Mouse (Mus musculus) hindbrain, postnatal 0 days (tissue): ENCODE measurements around the gene Vps13a. TPM values are rescaled to one million over a fixed set of nuclear protein-coding genes. Genes with fewer than 3 reads are reported as not detected.
A peak's percentile ranks its signal among the peaks of the same experiment; 100 is the strongest.
"Not testable (repeated sequence)": the region's sequence is repeated elsewhere in the genome, so short reads cannot be mapped to it uniquely, and the experiment has no call there.

Experiments
- ATAC-seq: fragments of 200-750 bp; cut with Nextera tagmentation; 2 replicates; pipeline ENCODE4 v1.8.0; 2017; ENCODE audit warnings: mild to moderate bottlenecking, moderate TSS enrichment, moderate library complexity
- DNase-seq: peaks from one replicate; pipeline ENCODE4 v3.0.0-alpha.2; 2015; ENCODE audit warnings: low spot score
- H3K27ac ChIP-seq: fragments of 300-500 bp; sonication (generic); 2 replicates; pipeline ENCODE4 v1.5.1; 2014; ENCODE audit warnings: mild to moderate bottlenecking
- H3K27me3 ChIP-seq: fragments of 300-500 bp; sonication (generic); 2 replicates; pipeline ENCODE4 v1.6.1; 2014; ENCODE audit warnings: low read length, mixed read lengths; ENCODE audit not compliant: insufficient read depth
- H3K36me3 ChIP-seq: fragments of 300-500 bp; sonication (generic); 2 replicates; pipeline ENCODE4 v1.6.1; 2014; ENCODE audit warnings: low read length, mixed read lengths; ENCODE audit not compliant: insufficient read depth
- H3K4me1 ChIP-seq: fragments of 300-500 bp; sonication (generic); 2 replicates; pipeline ENCODE4 v1.6.1; 2014; ENCODE audit warnings: antibody characterized with exemption, low read length, mixed read lengths; ENCODE audit not compliant: insufficient read depth
- H3K4me2 ChIP-seq: fragments of 300-500 bp; sonication (generic); 2 replicates; pipeline ENCODE4 v1.6.1; 2014; ENCODE audit warnings: low read depth, mild to moderate bottlenecking, low read length, moderate library complexity, mixed read lengths
- H3K4me3 ChIP-seq: fragments of 300-500 bp; sonication (generic); 2 replicates; pipeline ENCODE4 v1.5.1; 2014; ENCODE audit warnings: low read length
- H3K9ac ChIP-seq: fragments of 300-500 bp; sonication (generic); replicated peaks from 2 replicates; pipeline ENCODE4 v1.6.1; 2014; ENCODE audit warnings: mild to moderate bottlenecking, low read length, moderate library complexity, mixed read lengths
- H3K9me3 ChIP-seq: fragments of 300-500 bp; sonication (generic); 2 replicates; pipeline ENCODE4 v1.6.1; 2016; ENCODE audit warnings: low read length, mixed read lengths
- CTCF ChIP-seq: IDR thresholded peaks from 2 replicates; pipeline ENCODE4 v1.5.1; 2016; ENCODE audit warnings: antibody characterized with exemption, control low read depth, low read depth
- WGBS: fragments of 180-500 bp; shearing (Covaris S2); extraction: QIAGEN DNeasy Blood & Tissue Kit; methylation state at CpG from one replicate; pipeline ENCODE4 v1.1.7; 2014; 5-methylcytosine and 5-hydroxymethylcytosine counted together
- polyA plus RNA-seq: library from polyadenylated mRNA; unstranded; fragments of >200 nt; fragmentation: Nextera tagmentation; extraction: Ambion mirVana; gene quantifications from 2 replicates; pipeline ENCODE4 v1.2.1, GENCODE M21; 2015
- total RNA-seq: library from RNA; depleted of rRNA; stranded (reverse); fragments of >200 nt; gene quantifications from 2 replicates; pipeline ENCODE4 v1.2.3, GENCODE M21; 2014

The Vps13a gene
- total and polyA plus RNA-seq, 2 experiments from 2014 or later: 8.1 to 13.1 TPM

DNA sequence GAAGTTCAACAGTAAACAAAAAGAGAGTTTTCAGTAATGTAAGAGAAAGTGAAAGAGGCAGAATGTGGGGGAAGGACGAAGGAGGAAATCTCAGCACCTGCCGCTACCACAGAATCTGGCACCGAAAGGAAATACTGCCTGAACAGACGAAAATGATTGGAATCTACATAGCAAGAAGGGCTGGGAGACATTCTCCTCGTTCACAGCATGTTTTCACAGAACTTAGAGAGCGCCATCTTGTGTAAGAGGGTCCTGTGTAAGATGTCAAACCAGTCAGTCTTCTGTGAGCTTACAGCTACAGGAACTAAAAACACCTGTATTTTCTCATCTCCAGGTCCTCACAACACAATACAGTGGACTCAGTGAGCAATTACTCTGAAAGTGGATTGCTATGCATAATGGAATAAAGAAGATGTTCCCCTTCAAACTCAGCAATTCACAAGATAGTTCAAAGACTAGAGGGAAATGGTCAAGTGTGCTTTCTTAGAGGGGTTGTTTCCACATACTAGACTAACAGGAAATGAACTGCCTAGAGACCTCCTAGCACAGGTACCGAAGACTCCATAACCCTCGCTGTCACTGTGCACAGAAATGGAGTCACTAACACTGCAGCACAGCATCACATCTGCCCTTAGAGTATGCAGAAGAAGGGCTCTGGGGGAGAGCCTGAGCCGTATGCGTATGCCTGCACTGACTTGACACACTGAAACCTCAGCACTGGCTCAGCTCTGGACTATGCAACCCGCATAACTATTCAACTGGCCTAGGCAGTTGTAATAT is 7.3 kb downstream of the Vps13a start:
- Histone ChIP-seq H3K36me3 (no peaks in the 10 kb centered on the region), H3K27ac (no peak overlapping the region), H3K9ac (no peak overlapping the region), H3K4me1 (no peaks in the 10 kb centered on the region), H3K27me3 (no peaks in the 10 kb centered on the region), H3K4me3 (no peak overlapping the region), H3K4me2 (no peak overlapping the region), H3K9me3 (no peaks in the 10 kb centered on the region)
- DNase-seq (peak; percentile 39), ATAC-seq (no peak)
- WGBS: 68% methylated on average over 11 of the region's 11 CpGs
- TF ChIP-seq CTCF: peak; percentile 38

DNA sequence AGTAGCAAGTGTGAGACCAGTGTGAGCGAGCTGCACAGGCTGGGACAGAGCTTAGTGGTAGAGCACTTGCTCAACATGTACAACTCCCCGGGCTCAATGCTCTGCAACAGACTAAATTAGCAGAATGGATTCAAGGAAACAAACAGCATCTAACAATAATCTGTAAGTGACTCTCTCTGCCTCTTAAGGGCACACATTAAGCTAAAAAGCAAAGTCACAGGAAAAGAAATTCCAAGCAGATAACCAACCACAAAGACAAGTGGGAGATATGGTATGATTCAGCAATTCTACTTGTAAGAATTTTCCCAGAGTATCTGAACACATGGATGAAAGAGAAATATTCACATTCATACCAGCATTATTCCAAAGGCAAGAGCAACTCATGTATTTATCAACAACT is 13.3 kb downstream of the Vps13a start:
- Histone ChIP-seq H3K27ac (no peak overlapping the region), H3K4me3 (no peak overlapping the region)
- 80% methylated on average over 2 of the region's 2 CpGs for WGBS

DNA sequence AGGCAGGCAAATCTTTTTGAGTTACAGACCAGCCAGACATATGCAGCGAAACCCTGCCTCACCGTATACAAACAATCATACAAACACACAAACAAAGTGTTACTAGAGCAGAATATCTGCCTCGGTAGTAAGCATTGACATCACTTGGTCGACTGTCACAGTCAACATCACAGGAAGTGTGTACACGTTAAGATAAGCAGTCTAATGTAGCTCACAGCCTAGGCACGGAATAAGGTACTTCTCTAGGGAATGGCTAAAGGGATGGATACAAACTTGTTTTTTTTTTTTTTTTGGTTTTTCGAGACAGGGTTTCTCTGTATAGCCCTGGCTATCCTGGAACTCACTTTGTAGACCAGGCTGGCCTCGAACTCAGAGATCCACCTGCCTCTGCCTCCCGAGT is 23.3 kb downstream of the Vps13a start:
- H3K4me2 ChIP-seq, H3K36me3 ChIP-seq, H3K4me3 ChIP-seq, H3K9ac ChIP-seq, H3K27me3 ChIP-seq, ATAC-seq, DNase-seq, H3K27ac ChIP-seq, H3K4me1 ChIP-seq, H3K9me3 ChIP-seq: not testable (repeated sequence)
- 96% methylated on average over 9 of the region's 9 CpGs for WGBS

More for the DNA sequence above, 13.3 kb downstream of the Vps13a start:
- TF ChIP-seq CTCF: no peak
- Histone ChIP-seq H3K36me3 (no peaks in the 10 kb centered on the region), H3K9ac (no peak overlapping the region), H3K4me1 (no peaks in the 10 kb centered on the region), H3K9me3 (no peaks in the 10 kb centered on the region), H3K27me3 (no peaks in the 10 kb centered on the region), H3K4me2 (no peak overlapping the region)
- no peak for ATAC-seq
- no peak for DNase-seq

DNA sequence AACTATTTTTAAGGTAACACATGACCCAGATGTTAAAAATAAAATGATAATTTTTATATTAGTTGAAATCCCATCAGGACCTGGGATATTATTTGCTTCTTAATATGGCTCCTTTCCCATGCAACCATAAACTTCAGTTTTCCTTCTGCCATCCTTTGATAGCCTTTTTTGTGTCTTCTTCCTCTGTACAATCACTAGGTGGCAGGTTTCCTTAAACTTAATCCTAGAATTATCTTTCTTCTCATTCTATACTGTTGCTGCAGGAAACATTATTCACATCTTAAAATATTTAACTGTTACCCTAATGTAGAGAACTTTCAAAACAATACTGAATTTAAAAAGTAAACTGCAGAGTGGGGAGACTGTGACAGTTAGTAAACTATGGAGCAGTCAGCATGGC is 24.9 kb downstream of the Vps13a start:
- no peak for ATAC-seq
- Histone ChIP-seq H3K4me2 (no peak overlapping the region), H3K27me3 (no peaks in the 10 kb centered on the region), H3K36me3 (no peaks in the 10 kb centered on the region), H3K9ac (no peak overlapping the region), H3K9me3 (no peaks in the 10 kb centered on the region), H3K4me3 (no peak overlapping the region), H3K27ac (no peak overlapping the region), H3K4me1 (no peaks in the 10 kb centered on the region)
- no peak for DNase-seq
- peak; percentile 48 for TF ChIP-seq CTCF

DNA sequence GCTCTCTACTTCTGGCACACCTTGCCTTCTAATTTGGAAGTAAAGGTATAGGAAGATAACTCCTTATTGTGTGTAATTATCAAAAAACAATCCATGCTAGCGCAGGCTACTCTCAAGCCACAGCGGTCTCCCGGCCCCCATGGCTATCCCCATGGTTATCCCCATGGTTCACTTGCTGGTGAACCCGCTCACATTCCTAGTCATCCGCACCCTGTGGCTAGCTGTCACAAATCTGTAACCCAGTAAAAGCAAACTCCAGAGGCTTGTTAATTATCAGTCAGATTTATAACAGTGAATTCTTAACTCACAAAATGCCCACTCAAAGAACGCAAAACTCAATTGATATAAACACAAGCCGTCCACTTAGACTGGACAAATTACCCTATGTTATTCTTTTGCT is 25.5 kb downstream of the Vps13a start:
- H3K9ac ChIP-seq: no peak overlapping the region
- H3K36me3 ChIP-seq: no peaks in the 10 kb centered on the region
- no peak overlapping the region for H3K4me2 ChIP-seq
- DNase-seq (no peak), ATAC-seq (no peak)
- no peak overlapping the region for H3K27ac ChIP-seq
- 83% methylated on average over 7 of the region's 7 CpGs for WGBS
- H3K27me3 ChIP-seq: no peaks in the 10 kb centered on the region
- H3K9me3 ChIP-seq: no peaks in the 10 kb centered on the region
- H3K4me3 ChIP-seq: no peak overlapping the region
- no peaks in the 10 kb centered on the region for H3K4me1 ChIP-seq
- no peak for TF ChIP-seq CTCF

DNA sequence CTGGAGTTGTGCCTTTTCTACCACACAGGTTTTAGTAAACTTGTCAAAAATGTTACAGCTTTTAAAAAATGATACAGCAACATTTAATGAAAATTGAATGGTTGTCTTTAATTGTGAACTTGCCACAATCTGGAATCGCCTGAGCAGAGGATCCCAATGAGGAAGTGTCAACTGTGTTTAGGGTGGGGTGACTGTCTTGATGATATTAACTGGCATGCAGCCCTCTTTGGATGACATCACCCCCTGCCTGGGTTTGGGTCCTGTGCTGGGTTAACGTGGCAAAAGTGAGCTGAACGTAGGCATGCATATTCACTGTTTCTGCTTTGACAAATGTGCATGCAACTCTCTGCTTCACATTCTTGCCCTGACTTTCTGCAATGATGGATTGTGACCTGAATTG is 27.6 kb downstream of the Vps13a start:
- Histone ChIP-seq H3K4me3 (no peak overlapping the region), H3K36me3 (no peaks in the 10 kb centered on the region), H3K9ac (no peak overlapping the region), H3K9me3 (no peaks in the 10 kb centered on the region), H3K4me1 (no peaks in the 10 kb centered on the region), H3K27ac (no peak overlapping the region), H3K4me2 (no peak overlapping the region), H3K27me3 (no peaks in the 10 kb centered on the region)
- WGBS: 69% methylated on average over 3 of the region's 3 CpGs
- DNase-seq (no peak), ATAC-seq (no peak)
- no peak for TF ChIP-seq CTCF

DNA sequence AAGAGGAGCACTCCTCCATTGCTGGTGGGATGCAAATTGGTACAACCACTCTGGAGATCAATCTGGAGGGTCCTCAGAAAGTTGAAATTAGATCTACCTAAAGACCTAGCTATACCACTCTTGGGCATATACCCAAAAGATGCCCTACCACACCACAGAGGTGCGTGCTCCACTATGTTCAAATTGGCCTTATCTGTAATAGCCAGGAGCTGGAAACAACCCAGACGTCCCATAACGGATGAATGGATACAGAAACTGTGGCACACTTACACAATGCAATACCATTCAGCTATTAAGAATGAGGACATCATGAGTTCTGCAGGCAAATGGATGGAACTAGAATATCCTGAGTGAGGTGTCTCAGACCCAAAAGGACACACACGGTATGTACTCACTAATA is 43.9 kb downstream of the Vps13a start:
- no peak for TF ChIP-seq CTCF
- no peak for DNase-seq
- Histone ChIP-seq H3K4me1 (no peaks in the 10 kb centered on the region), H3K27me3 (no peaks in the 10 kb centered on the region), H3K4me3 (no peak overlapping the region), H3K9me3 (no peaks in the 10 kb centered on the region), H3K9ac (no peak overlapping the region), H3K36me3 (no peaks in the 10 kb centered on the region; the same call in 1 of the 2 replicates), H3K4me2 (no peak overlapping the region), H3K27ac (no peak overlapping the region)
- no peak for ATAC-seq
- 89% methylated on average over 4 of the region's 4 CpGs for WGBS
